Mouse (Mus musculus) urinary bladder, postnatal 25 days (tissue): ENCODE results near the gene Olfr513.

ENCODE experiments used
- DNase-seq: peaks from one replicate; pipeline ENCODE4 v3.0.0; 2022; ENCODE audit warnings: low spot score

Olfr513 gene

DNA sequence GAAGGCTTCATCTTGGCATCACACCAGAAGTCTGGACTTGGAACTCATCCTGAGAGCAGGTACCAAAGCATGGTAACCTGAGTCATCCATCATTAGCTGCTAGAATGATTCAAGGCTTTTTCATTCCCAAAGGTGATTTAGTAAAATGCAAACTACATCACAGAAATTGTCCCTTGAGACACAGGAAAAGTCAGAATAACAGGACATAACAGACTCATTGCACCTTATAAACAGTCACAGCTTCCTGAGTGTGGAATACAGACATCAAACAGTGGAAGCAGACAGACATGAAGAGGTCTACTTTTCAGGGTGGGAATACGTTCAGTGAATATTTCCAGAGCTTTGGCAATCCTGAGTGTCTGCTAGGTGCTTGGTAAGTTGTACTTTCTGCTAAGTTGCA is at the start of gene Olfr513:
Gene Olfr513, plus strand, starts transcription at position 301 of the 400 bp plus-strand sequence.
- no peak for DNase-seq

DNA sequence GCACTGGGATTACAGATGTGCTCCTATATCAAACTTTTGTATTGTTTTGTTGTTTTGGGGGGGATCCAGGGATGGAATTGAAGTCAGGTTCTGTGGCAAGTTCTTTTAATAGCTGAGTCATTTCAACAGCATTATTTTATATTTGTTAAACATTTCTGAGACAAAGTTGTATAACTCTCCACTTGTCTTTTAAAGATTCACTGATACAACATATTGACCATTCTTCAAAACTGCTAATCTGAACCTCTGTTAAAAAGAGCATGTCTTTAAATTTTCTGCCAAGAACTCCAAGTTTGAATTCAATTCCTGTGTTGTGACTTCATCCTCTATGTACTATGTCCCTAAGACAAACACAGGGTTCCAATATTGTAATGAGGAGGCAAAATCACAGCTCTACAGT is 37.8 kb upstream of the Olfr513 start, which contains the start of gene Olfr512:
Gene Olfr512, plus strand, starts transcription at position 301 of the 400 bp plus-strand sequence.
- no peak for DNase-seq

- DNase-seq, result no peak
Measured at GRCm38 (mm10) chr7:108760411-108760810, 9.6 kb downstream of the Olfr513 start.

- DNase-seq, result no peak
Measured at GRCm38 (mm10) chr7:108797205-108797933, 46.6 kb downstream of the Olfr513 start.
